Mouse (Mus musculus): ENCODE results near the gene Gfpt1.

Gene Gfpt1

GRCm38 (mm10) chr6:87138479-87138878 is 95.8 kb downstream of the Gfpt1 start:
- ATAC-seq (ENCODE audit: low TSS enrichment): no peak

- ATAC-seq (ENCODE audit: low TSS enrichment): no peak
These were observed 97.3 kb downstream of the Gfpt1 start for GRCm38 (mm10) chr6:87139796-87140553.
